Mouse (Mus musculus): ENCODE results near the gene 6030468B19Rik.
"Not testable (repeated sequence)": the region's sequence is repeated elsewhere in the genome, so short reads cannot be mapped to it uniquely, and the experiment has no call there.

Gene 6030468B19Rik

GRCm38 (mm10) chr11:117779434-117780198 lies 17.8 kb upstream of the 6030468B19Rik start:
- DNase-seq: peak; percentile 91

- no peak for DNase-seq
These were observed 17.3 kb upstream of the 6030468B19Rik start for GRCm38 (mm10) chr11:117780199-117780515.

- peak; percentile 97 for DNase-seq
These were observed 16.8 kb upstream of the 6030468B19Rik start for GRCm38 (mm10) chr11:117780582-117781111.

- peak; percentile 89 for DNase-seq
These were observed 16.1 kb upstream of the 6030468B19Rik start for GRCm38 (mm10) chr11:117781199-117781821.

GRCm38 (mm10) chr11:117781993-117782704 lies 15.3 kb upstream of the 6030468B19Rik start, which contains the start of the genes Tmc8 and Tmc6:
Tmc8 (plus strand) TSS chr11:117782076.
Tmc6 (minus strand) TSS chr11:117782198.
- DNase-seq: no peak

- DNase-seq: no peak
These were observed 14.8 kb upstream of the 6030468B19Rik start for GRCm38 (mm10) chr11:117782705-117783034.

- no peak for DNase-seq
These were observed 14.4 kb upstream of the 6030468B19Rik start for GRCm38 (mm10) chr11:117783089-117783488.

- no peak for DNase-seq
These were observed 13.7 kb upstream of the 6030468B19Rik start for GRCm38 (mm10) chr11:117783683-117784309.

GRCm38 (mm10) chr11:117786294-117786693 lies 11.2 kb upstream of the 6030468B19Rik start:
- DNase-seq: peak; percentile 78

- DNase-seq: not testable (repeated sequence)
These were observed 9.0 kb upstream of the 6030468B19Rik start for GRCm38 (mm10) chr11:117788481-117788880.

- DNase-seq: peak; percentile 78
These were observed 7.2 kb upstream of the 6030468B19Rik start for GRCm38 (mm10) chr11:117790286-117790685.

GRCm38 (mm10) chr11:117790703-117791440 lies 6.6 kb upstream of the 6030468B19Rik start:
- peak; percentile 58 for DNase-seq

- DNase-seq: no peak
These were observed 6.1 kb upstream of the 6030468B19Rik start for GRCm38 (mm10) chr11:117791441-117791761.

GRCm38 (mm10) chr11:117792281-117792888 lies 5.1 kb upstream of the 6030468B19Rik start:
- peak; percentile 91 for DNase-seq

- DNase-seq: no peak
These were observed 3.4 kb upstream of the 6030468B19Rik start for GRCm38 (mm10) chr11:117794035-117794551.

- no peak for DNase-seq
These were observed 506 bp upstream of the 6030468B19Rik start for GRCm38 (mm10) chr11:117796954-117797353.

GRCm38 (mm10) chr11:117798160-117798541 lies 691 bp downstream of the 6030468B19Rik start:
- no peak for DNase-seq

GRCm38 (mm10) chr11:117799174-117799573 lies 1.7 kb downstream of the 6030468B19Rik start:
- no peak for DNase-seq

GRCm38 (mm10) chr11:117800038-117800437 lies 2.6 kb downstream of the 6030468B19Rik start:
- DNase-seq: no peak

- DNase-seq: no peak
These were observed 4.2 kb downstream of the 6030468B19Rik start for GRCm38 (mm10) chr11:117801650-117802049.

GRCm38 (mm10) chr11:117803166-117803688 lies 5.8 kb downstream of the 6030468B19Rik start:
- no peak for DNase-seq
